12 mouse cellular contexts compared by ENCODE assay signal in genomic region chr6:29915836-29916235, GRCm38 (mm10). TPM values are rescaled to one million over a fixed set of nuclear protein-coding genes. Genes with fewer than 3 reads are reported as not detected.
A peak's percentile ranks its signal among the peaks of the same experiment; 100 is the strongest.
DNase-seq lines count a peak whose midpoint lies in the region; ATAC-seq and TF ChIP-seq lines count a peak whose summit lies in the region.
"Had no signal": no experiment of that assay in that cellular context is flagged by ENCODE, and none has a peak within 500 bp of the region (broad histone marks: within the 10 kb centered on the region; RNA-seq: fewer than 3 reads in every experiment).

No protein-coding gene starts in this region.

- H3K36me3 ChIP-seq in hindbrain, embryonic 14.5 days (replicated peaks; ENCODE audit: control insufficient read depth, insufficient read depth): 0 out of 2 replicates have a peak, but pooled peaks cover 7% of the 10 kb centered on the region
- 0 out of 2 replicates have a peak, but pooled peaks cover 2% of the 10 kb centered on the region for H3K36me3 ChIP-seq in hindbrain, embryonic 12.5 days
- H3K36me3 ChIP-seq in CH12.LX (replicated peaks in 1 of 2; ENCODE audit: control insufficient read depth in 1 of 2, insufficient read depth in 1 of 2, low read length in 1 of 2) (peaks cover 0 to 13% of the 10 kb centered on the region in 2 experiments), E14TG2a.4 (ENCODE audit: insufficient read depth, low read length) (peaks cover 3% of the 10 kb centered on the region; the same call in 1 of the 2 replicates)
- H3K36me3 ChIP-seq in hindbrain, postnatal 0 days (ENCODE audit: insufficient read depth, low read length): no peaks in the 10 kb centered on the region; the same call in 1 of the 2 replicates

- H3K27me3 ChIP-seq in hindbrain, embryonic 14.5 days (ENCODE audit: control insufficient read depth, insufficient read depth, low read length): peaks cover 23% of the 10 kb centered on the region
- peaks cover 34% of the 10 kb centered on the region for H3K27me3 ChIP-seq in hindbrain, embryonic 12.5 days
- H3K27me3 ChIP-seq in CH12.LX (replicated peaks) (no peaks in the 10 kb centered on the region), E14TG2a.4 (ENCODE audit: insufficient read depth, low read length) (peaks cover 44% of the 10 kb centered on the region)
- H3K27me3 ChIP-seq in hindbrain, postnatal 0 days (ENCODE audit: insufficient read depth, low read length): 0 out of 2 replicates have a peak, but pooled peaks cover 5% of the 10 kb centered on the region

- no peak for TF ChIP-seq CTCF in CH12.LX (conservative IDR thresholded peaks at IDR 0.05 in 1 of 2, IDR thresholded peaks at IDR 0.05 in 1 of 2; ENCODE audit: low read depth in 2 of 2, low read length in 2 of 2)
- no peak for TF ChIP-seq CTCF in E14TG2a.4 (conservative IDR thresholded peaks at IDR 0.05; ENCODE audit: low read length)
- no peak for TF ChIP-seq CTCF in hindbrain, postnatal 0 days (IDR thresholded peaks at IDR 0.05; ENCODE audit: low read depth)

- no peak for TF ChIP-seq EP300 in CH12.LX (IDR thresholded peaks at IDR 0.05; ENCODE audit: low read length)

- H3K9ac ChIP-seq in hindbrain, embryonic 14.5 days: no peak overlapping the region
- H3K9ac ChIP-seq in hindbrain, embryonic 12.5 days: no peak overlapping the region
- H3K9ac ChIP-seq in CH12.LX (ENCODE audit: insufficient read depth, low read depth): no peak overlapping the region
- no peak overlapping the region for H3K9ac ChIP-seq in hindbrain, postnatal 0 days (replicated peaks; ENCODE audit: low read length)

- TF ChIP-seq RAD21 in CH12.LX (IDR thresholded peaks at IDR 0.05; ENCODE audit: low read depth, low read length): no peak

- H3K79me2 ChIP-seq in CH12.LX (replicated peaks; ENCODE audit: control insufficient read depth, extremely low read depth, insufficient read depth, poor library complexity, severe bottlenecking): no peaks in the 10 kb centered on the region

- no peak overlapping the region for H3K4me2 ChIP-seq in hindbrain, embryonic 14.5 days (replicated peaks)
- H3K4me2 ChIP-seq in hindbrain, embryonic 12.5 days (replicated peaks): no peak overlapping the region
- H3K4me2 ChIP-seq in CH12.LX (ENCODE audit: insufficient read depth, low read depth, poor library complexity, severe bottlenecking): peak overlapping the region; percentile 79; the same call in 1 of the 2 replicates
- H3K4me2 ChIP-seq in hindbrain, postnatal 0 days (ENCODE audit: low read depth, low read length): no peak overlapping the region; the same call in 1 of the 2 replicates

- peaks cover 9% of the 10 kb centered on the region for H3K4me1 ChIP-seq in hindbrain, embryonic 14.5 days (replicated peaks; ENCODE audit: control insufficient read depth, insufficient read depth, low read length)
- H3K4me1 ChIP-seq in hindbrain, embryonic 12.5 days: peaks cover 7% of the 10 kb centered on the region
- H3K4me1 ChIP-seq in CH12.LX (ENCODE audit: control insufficient read depth in 1 of 2, insufficient read depth in 2 of 2): peaks cover 3 to 25% of the 10 kb centered on the region in 2 experiments; a peak in 3 of 4 replicates
- H3K4me1 ChIP-seq in E14TG2a.4 (replicated peaks; ENCODE audit: low read depth, low read length): peaks cover 16% of the 10 kb centered on the region
- peaks cover 3% of the 10 kb centered on the region; the same call in 1 of the 2 replicates for H3K4me1 ChIP-seq in hindbrain, postnatal 0 days (ENCODE audit: insufficient read depth, low read length)

- no peak for TF ChIP-seq POLR2A in CH12.LX (IDR thresholded peaks at IDR 0.05; ENCODE audit: low read depth, low read length)

- dilution Hi-C loops in CH12.LX (cut with MboI; ENCODE audit: extremely low pct_ligation_motif_present, extremely low pct_unique_long_range_greater_than_20kb, low sequenced_read_pairs): no loop called here

- peak overlapping the region; percentile 82 for H3K4me3 ChIP-seq in hindbrain, embryonic 14.5 days (replicated peaks; ENCODE audit: low read length)
- no peak overlapping the region for H3K4me3 ChIP-seq in hindbrain, embryonic 12.5 days
- H3K4me3 ChIP-seq in CH12.LX (replicated peaks in 1 of 3; ENCODE audit: low read depth in 2 of 3, low read length in 2 of 3, poor library complexity in 1 of 3): no peak overlapping the region
- peak overlapping the region; percentile 97 for H3K4me3 ChIP-seq in E14TG2a.4 (replicated peaks; ENCODE audit: low read length)
- peak overlapping the region; percentile 86; the same call in 1 of the 2 replicates for H3K4me3 ChIP-seq in hindbrain, postnatal 0 days (ENCODE audit: low read length)

- DNase-seq in hindbrain, embryonic 14.5 days (ENCODE audit: low spot score): no peak
- no peak for DNase-seq in CH12.LX (ENCODE audit: extremely low read depth)
- no peak for DNase-seq in hindbrain, postnatal 0 days (ENCODE audit: low spot score)
- no peak for DNase-seq in frontal cortex, postnatal 14 days (ENCODE audit: low spot score in 2 of 2)
- no peak for DNase-seq in gastrocnemius, adult 18-20 months (ENCODE audit: low spot score)
- DNase-seq: adrenal gland, postnatal 36 days; cerebellum, adult 9-10 months; kidney, adult 11 months; spleen, adult 18-20 months had no signal

- no peaks in the 10 kb centered on the region for H3K9me3 ChIP-seq in hindbrain, embryonic 14.5 days (ENCODE audit: control insufficient read depth, low read length)
- no peaks in the 10 kb centered on the region for H3K9me3 ChIP-seq in hindbrain, embryonic 12.5 days (replicated peaks)
- no peaks in the 10 kb centered on the region for H3K9me3 ChIP-seq in CH12.LX (replicated peaks; ENCODE audit: low read length)
- no peaks in the 10 kb centered on the region for H3K9me3 ChIP-seq in E14TG2a.4 (ENCODE audit: low read length)
- no peaks in the 10 kb centered on the region for H3K9me3 ChIP-seq in hindbrain, postnatal 0 days (ENCODE audit: low read length)

- 36% methylated on average over 9 of the region's 9 CpGs for WGBS in hindbrain, embryonic 14.5 days
- 32% methylated on average over 9 of the region's 9 CpGs for WGBS in hindbrain, embryonic 12.5 days
- WGBS in hindbrain, postnatal 0 days: 30% methylated on average over 9 of the region's 9 CpGs

- in situ Hi-C loops in CH12.LX (cut with MboI; ENCODE audit: low pct_ligation_motif_present, low pct_unique_long_range_greater_than_20kb, low sequenced_read_pairs): no loop called here

- ATAC-seq in hindbrain, embryonic 14.5 days (ENCODE audit: low FRiP score): no peak
- no peak for ATAC-seq in hindbrain, embryonic 12.5 days (ENCODE audit: low FRiP score)
- no peak for ATAC-seq in hindbrain, postnatal 0 days

- H3K27ac ChIP-seq in hindbrain, embryonic 14.5 days: no peak overlapping the region
- no peak overlapping the region for H3K27ac ChIP-seq in hindbrain, embryonic 12.5 days
- no peak overlapping the region for H3K27ac ChIP-seq in CH12.LX (ENCODE audit: insufficient read depth, low read depth)
- no peak overlapping the region for H3K27ac ChIP-seq in hindbrain, postnatal 0 days
- H3K27ac ChIP-seq: left cerebral cortex, adult 2 months had no signal

TF ChIP-seq in CH12.LX, 34 proteins besides CTCF, POLR2A, EP300 and RAD21:
- no peak for TF ChIP-seq TBP (conservative IDR thresholded peaks at IDR 0.05; ENCODE audit: low read depth, low read length)

RNA-seq across cellular contexts. Expression of gene Strip2, which starts 1.0 kb away (rescaled TPM):
- 6.1 and 7.3 TPM in 2 replicates for polyA plus RNA-seq in hindbrain, embryonic 14.5 days (2014; fragmentation: Nextera tagmentation; extraction: Ambion mirVana)
- polyA plus RNA-seq in hindbrain, embryonic 12.5 days (2016; fragmentation: Nextera tagmentation; extraction: Ambion mirVana): 1.5 and 1.7 TPM in 2 replicates
- 0.42 and 1.1 TPM in 2 replicates for total RNA-seq in CH12.LX (2012; rRNA removed)
- 1.3 and 1.6 TPM in 2 replicates for total RNA-seq in CH12.LX (2014; rRNA removed)
- 1.4 TPM in 2 replicates for polyA plus RNA-seq in CH12.LX (2012; ENCODE audit: insufficient read length, low read depth)
- 22.6 and 23.2 TPM in 2 replicates for total RNA-seq in hindbrain, postnatal 0 days (2014; rRNA removed)
- 10.8 and 11.6 TPM in 2 replicates for polyA plus RNA-seq in hindbrain, postnatal 0 days (2015; fragmentation: Nextera tagmentation; extraction: Ambion mirVana)
- total RNA-seq in gastrocnemius, adult 18-20 months (2021): 1 to 10 TPM; 1.1 to 1.2 TPM

Comparison
In these comparisons a context has a peak if more than half of its experiments do, and no peak if none do; other contexts are left out.
1. H3K4me3 ChIP-seq: peak in hindbrain, embryonic 14.5 days (single experiment), E14TG2a.4 (single experiment) and hindbrain, postnatal 0 days (single experiment); none in hindbrain, embryonic 12.5 days (single experiment) and CH12.LX (0 of 3).